Mouse (Mus musculus) heart, postnatal 0 days (tissue): ENCODE results near the gene Cers6.

Source experiments
- CTCF ChIP-seq: IDR thresholded peaks from 2 replicates; pipeline ENCODE4 v1.5.1; 2016; ENCODE audit warnings: antibody characterized with exemption, control low read depth, low read depth
- EP300 ChIP-seq: IDR thresholded peaks from 2 replicates; pipeline ENCODE4 v1.6.1; 2016; ENCODE audit warnings: antibody characterized with exemption, low read depth

- TF ChIP-seq EP300: no peak
- no peak for TF ChIP-seq CTCF
Observed at GRCm38 (mm10) chr2:69109710-69110109, 248.5 kb downstream of the Cers6 start.
